Mouse (Mus musculus) hindbrain, embryonic 12.5 days (tissue): ENCODE results near the gene Lrfn3. TPM values are rescaled to one million over a fixed set of nuclear protein-coding genes. Genes with fewer than 3 reads are reported as not detected.
A peak's percentile ranks its signal among the peaks of the same experiment; 100 is the strongest.

Experiments
- ATAC-seq: fragments of 200-750 bp; cut with Nextera tagmentation; 2 replicates; pipeline ENCODE4 v1.8.0; 2017; ENCODE audit warnings: moderate TSS enrichment; ENCODE audit not compliant: low FRiP score
- H3K27ac ChIP-seq: fragments of 300-500 bp; sonication (generic); 2 replicates; pipeline ENCODE4 v1.5.1; 2016; ENCODE audit warnings: mild to moderate bottlenecking
- H3K27me3 ChIP-seq: fragments of 300-500 bp; sonication (generic); 2 replicates; pipeline ENCODE4 v1.6.1; 2016; ENCODE audit warnings: mild to moderate bottlenecking
- H3K36me3 ChIP-seq: fragments of 300-500 bp; sonication (generic); 2 replicates; pipeline ENCODE4 v1.6.1; 2016; ENCODE audit warnings: mild to moderate bottlenecking
- H3K4me1 ChIP-seq: fragments of 300-500 bp; sonication (generic); 2 replicates; pipeline ENCODE4 v1.6.1; 2016
- H3K4me2 ChIP-seq: fragments of 300-500 bp; sonication (generic); replicated peaks from 2 replicates; pipeline ENCODE4 v1.6.1; 2016; ENCODE audit warnings: mild to moderate bottlenecking
- H3K4me3 ChIP-seq: fragments of 300-500 bp; sonication (generic); 2 replicates; pipeline ENCODE4 v1.5.1; 2016; ENCODE audit warnings: mild to moderate bottlenecking
- H3K9ac ChIP-seq: fragments of 300-500 bp; sonication (generic); 2 replicates; pipeline ENCODE4 v1.6.1; 2016; ENCODE audit warnings: mild to moderate bottlenecking, moderate library complexity
- H3K9me3 ChIP-seq: fragments of 300-500 bp; sonication (generic); replicated peaks from 2 replicates; pipeline ENCODE4 v1.6.1; 2016; ENCODE audit warnings: mild to moderate bottlenecking
- WGBS: fragments of 180-500 bp; shearing (Covaris S2); methylation state at CpG from one replicate; pipeline ENCODE4 v1.1.7; 2016; 5-methylcytosine and 5-hydroxymethylcytosine counted together
- polyA plus RNA-seq: library from polyadenylated mRNA; unstranded; fragments of >200 nt; fragmentation: Nextera tagmentation; extraction: Ambion mirVana; gene quantifications from 2 replicates; pipeline ENCODE4 v1.2.1, GENCODE M21; 2016

Gene Lrfn3
- polyA plus RNA-seq, 1 experiment from 2014 or later, result 10.1 TPM

- Histone ChIP-seq H3K36me3 (peaks cover 45% of the 10 kb centered on the region), H3K9ac (peak within 1 kb of the TSS; percentile 74), H3K27ac (peak within 1 kb of the TSS; percentile 60), H3K9me3 (no peaks in the 10 kb centered on the region; the same call in 1 of the 2 replicates), H3K4me2 (peak within 1 kb of the TSS; percentile 92), H3K4me1 (peaks cover 17% of the 10 kb centered on the region), H3K27me3 (no peaks in the 10 kb centered on the region), H3K4me3 (peak within 1 kb of the TSS; percentile 66)
- peak; percentile 99 for ATAC-seq
- 4% methylated on average over 27 of the region's 27 CpGs for WGBS
Measured at GRCm38 (mm10) chr7:30308076-30309005, 54.2 kb downstream of the Lrfn3 start, which contains the start of gene Alkbh6. Gene Alkbh6, plus strand, starts transcription at chr7:30308717.

GRCm38 (mm10) chr7:30306083-30306779, 56.3 kb downstream of the Lrfn3 start:
- peaks cover 53% of the 10 kb centered on the region for H3K36me3 ChIP-seq
- no peaks in the 10 kb centered on the region for H3K27me3 ChIP-seq
- 91% methylated on average over 16 of the region's 16 CpGs for WGBS
- H3K9ac ChIP-seq, result no peak overlapping the region
- H3K4me2 ChIP-seq, result no peak overlapping the region
- peaks cover 17% of the 10 kb centered on the region for H3K4me1 ChIP-seq
- no peak overlapping the region for H3K4me3 ChIP-seq
- H3K27ac ChIP-seq, result 0 out of 2 replicates have a peak overlapping the region, but pooled peaks have one; percentile 26
- H3K9me3 ChIP-seq, result no peaks in the 10 kb centered on the region; the same call in 1 of the 2 replicates
- ATAC-seq, result no peak

Other genes starting within 250 kb of the Lrfn3 start
- 14.0 and 14.6 TPM in 2 replicates for gene Zfp382, start 240.8 kb downstream of the Lrfn3 start, polyA plus RNA-seq
- gene Zfp146, start 193.0 kb downstream of the Lrfn3 start, polyA plus RNA-seq, result 17.6 and 20.2 TPM in 2 replicates
- 3.5 and 3.6 TPM in 2 replicates for gene Cox7a1, start 178.6 kb downstream of the Lrfn3 start, polyA plus RNA-seq
- gene Capns1, start 164.0 kb downstream of the Lrfn3 start, polyA plus RNA-seq, result 78.0 and 80.0 TPM in 2 replicates
- 135 and 149 TPM in 2 replicates for gene Polr2i, start 130.8 kb downstream of the Lrfn3 start, polyA plus RNA-seq
- gene Tbcb, start 130.5 kb downstream of the Lrfn3 start, polyA plus RNA-seq, result 272 and 275 TPM in 2 replicates
- not detected in 2 replicates for gene Ovol3, start 127.0 kb downstream of the Lrfn3 start, polyA plus RNA-seq
- gene Thap8, start 82.7 kb downstream of the Lrfn3 start, polyA plus RNA-seq, result 0.48 and 0.77 TPM in 2 replicates
- 7.2 and 7.4 TPM in 2 replicates for gene Wdr62, start 82.4 kb downstream of the Lrfn3 start, polyA plus RNA-seq
- 74.8 and 88.1 TPM in 2 replicates for gene Clip3, start 71.0 kb downstream of the Lrfn3 start, polyA plus RNA-seq
- gene Alkbh6, start 54.1 kb downstream of the Lrfn3 start, polyA plus RNA-seq, result 87.1 and 93.5 TPM in 2 replicates
- gene Syne4, start 48.0 kb downstream of the Lrfn3 start, polyA plus RNA-seq, result 36.9 and 39.2 TPM in 2 replicates
- 0.33 and 0.49 TPM in 2 replicates for gene E130208F15Rik, start 41.0 kb downstream of the Lrfn3 start, polyA plus RNA-seq
- 22.3 and 23.4 TPM in 2 replicates for gene Sdhaf1, start 38.9 kb downstream of the Lrfn3 start, polyA plus RNA-seq
- 17.7 and 19.7 TPM in 2 replicates for gene Tyrobp, start 51.0 kb upstream of the Lrfn3 start, polyA plus RNA-seq
- gene Hcst, start 57.1 kb upstream of the Lrfn3 start, polyA plus RNA-seq, result 0.57 and 0.86 TPM in 2 replicates
- 1.3 and 2.2 TPM in 2 replicates for gene Nfkbid, start 59.0 kb upstream of the Lrfn3 start, polyA plus RNA-seq
- 348 and 365 TPM in 2 replicates for gene Aplp1, start 82.8 kb upstream of the Lrfn3 start, polyA plus RNA-seq
- gene Kirrel2, start 94.9 kb upstream of the Lrfn3 start, polyA plus RNA-seq, result 16.1 and 23.9 TPM in 2 replicates
- 3.8 and 5.2 TPM in 2 replicates for gene Nphs1, start 95.5 kb upstream of the Lrfn3 start, polyA plus RNA-seq
- not detected in 2 replicates for gene Prodh2, start 130.8 kb upstream of the Lrfn3 start, polyA plus RNA-seq
- 88.6 and 98.9 TPM in 2 replicates for gene Arhgap33, start 172.3 kb upstream of the Lrfn3 start, polyA plus RNA-seq
- 5.7 and 7.1 TPM in 2 replicates for gene Hspb6, start 189.4 kb upstream of the Lrfn3 start, polyA plus RNA-seq
- gene Proser3, start 189.5 kb upstream of the Lrfn3 start, polyA plus RNA-seq, result 11.3 and 12.6 TPM in 2 replicates
- 52.4 and 55.2 TPM in 2 replicates for gene Lin37, start 197.1 kb upstream of the Lrfn3 start, polyA plus RNA-seq
- 80.6 and 87.5 TPM in 2 replicates for gene U2af1l4, start 200.5 kb upstream of the Lrfn3 start, polyA plus RNA-seq
- 18.1 and 19.5 TPM in 2 replicates for gene Gm49396, start 200.6 kb upstream of the Lrfn3 start, polyA plus RNA-seq
- 128 and 139 TPM in 2 replicates for gene Psenen, start 200.9 kb upstream of the Lrfn3 start, polyA plus RNA-seq
- 4.2 and 6.3 TPM in 2 replicates for gene Igflr1, start 202.7 kb upstream of the Lrfn3 start, polyA plus RNA-seq
- 8.8 and 9.9 TPM in 2 replicates for gene Kmt2b, start 226.0 kb upstream of the Lrfn3 start, polyA plus RNA-seq
- gene Zbtb32, start 236.1 kb upstream of the Lrfn3 start, polyA plus RNA-seq, result 0.17 and 0.39 TPM in 2 replicates